Mouse (Mus musculus): ENCODE results near the gene Ralbp1. TPM values are rescaled to one million over a fixed set of nuclear protein-coding genes. Genes with fewer than 3 reads are reported as not detected.
A peak's percentile ranks its signal among the peaks of the same experiment; 100 is the strongest.

Ralbp1 gene
- total RNA-seq, 1 experiment from 2014 or later, result 102 TPM

- no peak; the same call in 1 of the 2 replicates for ATAC-seq (replicated peaks; ENCODE audit: insufficient number of reproducible peaks, low FRiP score, low TSS enrichment, poor library complexity, severe bottlenecking)
Observed at GRCm38 (mm10) chr17:65863830-65864229, 21.8 kb downstream of the Ralbp1 start.

GRCm38 (mm10) chr17:65862579-65862978 lies 23.0 kb downstream of the Ralbp1 start:
- no peak for ATAC-seq (replicated peaks; ENCODE audit: insufficient number of reproducible peaks, low FRiP score, low TSS enrichment, poor library complexity, severe bottlenecking)

GRCm38 (mm10) chr17:65857617-65858016 lies 28.0 kb downstream of the Ralbp1 start:
- ATAC-seq (replicated peaks; ENCODE audit: insufficient number of reproducible peaks, low FRiP score, low TSS enrichment, poor library complexity, severe bottlenecking), result no peak

- no peak for ATAC-seq (replicated peaks; ENCODE audit: insufficient number of reproducible peaks, low FRiP score, low TSS enrichment, poor library complexity, severe bottlenecking)
Observed at GRCm38 (mm10) chr17:65854006-65854405, 31.6 kb downstream of the Ralbp1 start.

- ATAC-seq (replicated peaks; ENCODE audit: insufficient number of reproducible peaks, low FRiP score, low TSS enrichment, poor library complexity, severe bottlenecking), result no peak
Observed at GRCm38 (mm10) chr17:65853326-65853725, 32.3 kb downstream of the Ralbp1 start.

- ATAC-seq (replicated peaks; ENCODE audit: insufficient number of reproducible peaks, low FRiP score, low TSS enrichment, poor library complexity, severe bottlenecking), result no peak
Observed at GRCm38 (mm10) chr17:65851749-65852148, 33.8 kb downstream of the Ralbp1 start.

GRCm38 (mm10) chr17:65850487-65850886 lies 35.1 kb downstream of the Ralbp1 start:
- ATAC-seq (replicated peaks; ENCODE audit: insufficient number of reproducible peaks, low FRiP score, low TSS enrichment, poor library complexity, severe bottlenecking), result no peak

- no peak for ATAC-seq (replicated peaks; ENCODE audit: insufficient number of reproducible peaks, low FRiP score, low TSS enrichment, poor library complexity, severe bottlenecking)
Observed at GRCm38 (mm10) chr17:65847694-65848449, 37.7 kb downstream of the Ralbp1 start.

- no peak for ATAC-seq (replicated peaks; ENCODE audit: insufficient number of reproducible peaks, low FRiP score, low TSS enrichment, poor library complexity, severe bottlenecking)
Observed at GRCm38 (mm10) chr17:65845423-65845822, 40.2 kb downstream of the Ralbp1 start.

GRCm38 (mm10) chr17:65842669-65843381 lies 42.8 kb downstream of the Ralbp1 start:
- no peak for ATAC-seq (replicated peaks; ENCODE audit: insufficient number of reproducible peaks, low FRiP score, low TSS enrichment, poor library complexity, severe bottlenecking)

- ATAC-seq (replicated peaks; ENCODE audit: insufficient number of reproducible peaks, low FRiP score, low TSS enrichment, poor library complexity, severe bottlenecking), result no peak
Observed at GRCm38 (mm10) chr17:65839541-65840256, 45.9 kb downstream of the Ralbp1 start.

- no peak for ATAC-seq (replicated peaks; ENCODE audit: insufficient number of reproducible peaks, low FRiP score, low TSS enrichment, poor library complexity, severe bottlenecking)
Observed at GRCm38 (mm10) chr17:65836746-65837145, 48.9 kb downstream of the Ralbp1 start.

GRCm38 (mm10) chr17:65833891-65834290 lies 51.7 kb downstream of the Ralbp1 start:
- no peak for ATAC-seq (replicated peaks; ENCODE audit: insufficient number of reproducible peaks, low FRiP score, low TSS enrichment, poor library complexity, severe bottlenecking)

GRCm38 (mm10) chr17:65830216-65830863 lies 55.3 kb downstream of the Ralbp1 start:
- no peak for ATAC-seq (replicated peaks; ENCODE audit: insufficient number of reproducible peaks, low FRiP score, low TSS enrichment, poor library complexity, severe bottlenecking)

GRCm38 (mm10) chr17:65828951-65829350 lies 56.6 kb downstream of the Ralbp1 start:
- ATAC-seq (replicated peaks; ENCODE audit: insufficient number of reproducible peaks, low FRiP score, low TSS enrichment, poor library complexity, severe bottlenecking), result no peak

- ATAC-seq (replicated peaks; ENCODE audit: insufficient number of reproducible peaks, low FRiP score, low TSS enrichment, poor library complexity, severe bottlenecking), result no peak
Observed at GRCm38 (mm10) chr17:65827904-65828303, 57.7 kb downstream of the Ralbp1 start.

- ATAC-seq (replicated peaks; ENCODE audit: insufficient number of reproducible peaks, low FRiP score, low TSS enrichment, poor library complexity, severe bottlenecking), result no peak
Observed at GRCm38 (mm10) chr17:65827119-65827840, 58.3 kb downstream of the Ralbp1 start.

- ATAC-seq (replicated peaks; ENCODE audit: insufficient number of reproducible peaks, low FRiP score, low TSS enrichment, poor library complexity, severe bottlenecking), result 0 out of 2 replicates have a peak, but pooled peaks have one; percentile 32
Observed at GRCm38 (mm10) chr17:65826257-65826656, 59.3 kb downstream of the Ralbp1 start.
